Mouse (Mus musculus) heart, embryonic 16.5 days (tissue): ENCODE measurements around the gene Rbm14. TPM values are rescaled to one million over a fixed set of nuclear protein-coding genes. Genes with fewer than 3 reads are reported as not detected.
A peak's percentile ranks its signal among the peaks of the same experiment; 100 is the strongest.
"Not testable (repeated sequence)": the region's sequence is repeated elsewhere in the genome, so short reads cannot be mapped to it uniquely, and the experiment has no call there.

Experiments
- ATAC-seq: fragments of 200-750 bp; cut with Nextera tagmentation; replicated peaks from 2 replicates; pipeline ENCODE4 v1.8.0; 2017; ENCODE audit warnings: moderate number of reproducible peaks; ENCODE audit not compliant: insufficient read depth, low FRiP score; ENCODE audit errors: extremely low read depth
- H3K27ac ChIP-seq: fragments of 300-500 bp; sonication (generic); 2 replicates; pipeline ENCODE4 v1.5.1; 2014; ENCODE audit warnings: mild to moderate bottlenecking, low read length, control low read depth, moderate library complexity
- H3K27me3 ChIP-seq: fragments of 300-500 bp; sonication (generic); 2 replicates; pipeline ENCODE4 v1.6.1; 2014; ENCODE audit warnings: low read length, mixed read lengths; ENCODE audit not compliant: control insufficient read depth, insufficient read depth
- H3K36me3 ChIP-seq: fragments of 300-500 bp; sonication (generic); 2 replicates; pipeline ENCODE4 v1.6.1; 2014; ENCODE audit not compliant: control insufficient read depth, insufficient read depth
- H3K4me1 ChIP-seq: fragments of 300-500 bp; sonication (generic); 2 replicates; pipeline ENCODE4 v1.6.1; 2014; ENCODE audit warnings: low read length, mixed read lengths; ENCODE audit not compliant: control insufficient read depth, insufficient read depth
- H3K4me2 ChIP-seq: fragments of 300-500 bp; sonication (generic); 2 replicates; pipeline ENCODE4 v1.6.1; 2014; ENCODE audit warnings: low read depth, mild to moderate bottlenecking, control low read depth, low read length
- H3K4me3 ChIP-seq: fragments of 300-500 bp; sonication (generic); 2 replicates; pipeline ENCODE4 v1.5.1; 2014; ENCODE audit warnings: mild to moderate bottlenecking, control low read depth, low read length
- H3K9ac ChIP-seq: fragments of 300-500 bp; sonication (generic); 2 replicates; pipeline ENCODE4 v1.6.1; 2014; ENCODE audit warnings: low read length, control low read depth
- H3K9me3 ChIP-seq: fragments of 300-500 bp; sonication (generic); replicated peaks from 2 replicates; pipeline ENCODE4 v1.6.1; 2016; ENCODE audit warnings: low read length; ENCODE audit not compliant: control insufficient read depth
- whole genome bisulfite sequencing: fragments of 180-500 bp; shearing (Covaris S2); extraction: QIAGEN DNeasy Blood & Tissue Kit; methylation state at CpG from one replicate; pipeline ENCODE4 v1.1.7; 2014; 5-methylcytosine and 5-hydroxymethylcytosine counted together
- polyA plus RNA-seq: library from polyadenylated mRNA; unstranded; fragments of >200 nt; fragmentation: Nextera tagmentation; extraction: Ambion mirVana; gene quantifications from 2 replicates; pipeline ENCODE4 v1.2.1, GENCODE M21; 2015

Rbm14 gene
- polyA plus RNA-seq, 1 experiment from 2014 or later, result 55.3 TPM

DNA sequence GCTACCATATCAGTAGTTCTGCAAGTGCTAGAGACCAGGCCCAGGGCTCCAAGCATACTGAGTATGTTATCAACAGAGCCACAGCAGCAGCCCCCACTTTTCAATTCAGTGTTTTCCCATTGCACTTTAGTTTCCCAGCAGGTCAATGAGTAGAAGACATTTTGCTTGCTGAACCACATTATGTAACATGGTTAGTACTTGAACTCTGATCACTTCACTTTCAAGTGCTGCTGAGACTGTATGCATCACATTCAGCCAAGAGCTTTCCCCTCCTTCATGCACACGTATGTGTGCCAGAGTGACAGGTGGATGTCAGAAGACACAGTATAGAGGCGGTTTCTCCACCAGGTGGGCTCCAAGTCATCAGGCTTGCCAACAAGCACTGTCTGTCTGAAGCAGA, 28.5 kb downstream of the Rbm14 start:
- no peaks in the 10 kb centered on the region for H3K9me3 ChIP-seq
- no peak overlapping the region for H3K4me2 ChIP-seq
- no peaks in the 10 kb centered on the region for H3K27me3 ChIP-seq
- no peak overlapping the region for H3K9ac ChIP-seq
- H3K27ac ChIP-seq, result no peak overlapping the region
- peaks cover 13% of the 10 kb centered on the region for H3K4me1 ChIP-seq
- no peak for ATAC-seq
- 75% methylated on average over 2 of the region's 2 CpGs for WGBS
- H3K36me3 ChIP-seq, result peaks cover 30% of the 10 kb centered on the region
- H3K4me3 ChIP-seq, result no peak overlapping the region

DNA sequence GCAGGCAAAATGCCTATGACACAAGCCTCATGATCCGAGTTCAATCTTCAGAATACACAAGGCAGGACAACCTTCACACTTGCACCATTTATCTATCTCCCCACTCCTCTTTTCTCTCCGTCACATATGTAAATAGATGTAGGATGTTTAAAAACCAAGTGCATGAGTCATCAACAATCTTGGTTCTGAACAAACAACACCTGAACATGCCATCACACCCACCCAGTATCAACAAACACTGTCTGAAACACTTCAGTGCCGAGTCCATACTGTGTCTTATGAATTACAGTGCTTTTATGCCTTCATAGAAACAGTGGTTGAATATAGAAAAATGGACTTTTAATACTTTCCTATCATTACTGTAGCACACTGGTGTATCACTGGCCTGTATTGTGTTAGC, 38.6 kb downstream of the Rbm14 start:
- no peak for ATAC-seq
- no peaks in the 10 kb centered on the region for H3K27me3 ChIP-seq
- WGBS, result 78% methylated on average over 3 of the region's 3 CpGs
- no peak overlapping the region for H3K9ac ChIP-seq
- no peak overlapping the region for H3K4me3 ChIP-seq
- peaks cover 18% of the 10 kb centered on the region for H3K36me3 ChIP-seq
- H3K4me2 ChIP-seq, result no peak overlapping the region
- H3K27ac ChIP-seq, result no peak overlapping the region
- H3K4me1 ChIP-seq, result no peaks in the 10 kb centered on the region; the same call in 1 of the 2 replicates
- H3K9me3 ChIP-seq, result no peaks in the 10 kb centered on the region

DNA sequence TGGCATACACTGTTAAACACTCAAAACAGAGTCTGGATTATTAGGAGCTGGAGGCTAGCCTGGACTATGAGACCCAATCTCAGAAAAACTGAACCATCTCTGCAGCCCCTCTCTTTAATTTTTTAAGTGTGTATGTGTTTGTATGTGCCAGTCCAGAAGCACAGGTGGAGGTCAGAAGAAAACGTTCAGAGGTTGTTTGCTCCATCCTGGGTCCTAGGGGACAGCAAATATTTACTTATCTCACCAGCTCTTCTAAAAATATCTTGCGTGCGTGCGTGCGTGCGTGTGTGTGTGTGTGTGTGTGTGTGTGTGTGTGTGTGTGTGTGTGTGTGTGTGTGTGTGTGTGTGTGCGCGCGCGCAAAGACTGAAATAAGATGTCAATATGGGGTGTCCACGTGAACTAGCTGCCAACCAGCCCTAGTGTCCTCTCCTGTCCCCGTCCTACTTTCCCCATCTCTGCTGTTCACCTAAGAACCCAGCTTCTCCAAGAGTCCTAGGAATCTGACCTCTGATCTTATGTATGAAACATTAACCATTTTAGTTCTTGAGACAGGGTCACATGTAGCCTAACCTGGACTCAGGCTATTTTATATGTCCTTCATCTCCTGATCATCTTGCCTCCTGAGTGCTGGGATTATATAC, 43.8 kb downstream of the Rbm14 start:
- Histone ChIP-seq H3K9me3 (no peaks in the 10 kb centered on the region), H3K9ac (no peak overlapping the region), H3K27me3 (no peaks in the 10 kb centered on the region), H3K36me3 (peaks cover 29% of the 10 kb centered on the region), H3K4me2 (no peak overlapping the region), H3K27ac (no peak overlapping the region), H3K4me3 (no peak overlapping the region), H3K4me1 (peaks cover 2% of the 10 kb centered on the region)
- WGBS, result 51% methylated on average over 8 of the region's 12 CpGs
- ATAC-seq, result no peak

DNA sequence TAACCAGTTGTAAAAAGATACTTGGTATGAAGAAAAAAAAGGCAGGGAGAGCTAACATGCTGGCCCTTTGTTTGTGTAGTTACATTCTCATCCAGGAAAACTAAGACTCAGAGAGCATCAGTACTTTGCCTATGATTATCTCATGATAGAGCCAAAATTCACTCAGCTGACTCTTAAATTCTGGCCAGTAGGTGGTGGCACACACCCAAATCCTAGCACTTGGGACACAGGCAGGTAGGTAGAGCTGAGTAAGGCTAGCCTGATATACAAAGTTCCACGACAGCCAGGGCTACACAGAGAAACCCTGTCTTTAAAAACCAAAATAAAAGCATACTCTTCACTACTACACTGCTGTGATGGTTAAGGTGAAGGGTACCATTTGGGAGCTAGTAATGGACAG, 48.6 kb downstream of the Rbm14 start:
- 63% methylated on average over 1 of the region's 1 CpGs for WGBS
- no peak overlapping the region for H3K9ac ChIP-seq
- no peaks in the 10 kb centered on the region for H3K9me3 ChIP-seq
- no peaks in the 10 kb centered on the region for H3K27me3 ChIP-seq
- peaks cover 7% of the 10 kb centered on the region for H3K4me1 ChIP-seq
- ATAC-seq, result no peak
- H3K27ac ChIP-seq, result no peak overlapping the region
- H3K4me2 ChIP-seq, result no peak overlapping the region
- H3K36me3 ChIP-seq, result peaks cover 24% of the 10 kb centered on the region
- no peak overlapping the region for H3K4me3 ChIP-seq

DNA sequence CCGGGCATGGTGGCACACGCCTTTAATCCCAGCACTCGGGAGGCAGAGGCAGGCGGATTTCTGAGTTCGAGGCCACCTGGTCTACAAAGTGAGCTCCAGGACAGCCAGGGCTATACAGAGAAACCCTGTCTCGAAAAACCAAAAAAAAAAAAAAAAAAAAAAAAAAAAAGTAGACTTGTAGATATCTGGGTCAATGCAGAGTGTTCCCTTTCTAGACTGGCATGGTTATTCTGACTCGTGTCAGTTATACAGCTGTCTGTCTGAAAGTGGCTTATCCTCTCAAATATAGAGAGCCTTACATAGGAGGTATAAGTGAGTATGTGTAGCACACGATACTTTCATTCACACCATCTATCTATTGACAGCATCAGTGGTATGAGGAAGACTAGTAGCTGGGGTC, 50.9 kb downstream of the Rbm14 start:
- not testable (repeated sequence) for H3K9ac ChIP-seq, H3K4me3 ChIP-seq, H3K27me3 ChIP-seq, H3K27ac ChIP-seq, ATAC-seq, H3K4me1 ChIP-seq, H3K4me2 ChIP-seq, H3K9me3 ChIP-seq
- peaks cover 21% of the 10 kb centered on the region for H3K36me3 ChIP-seq
- WGBS, result 81% methylated on average over 8 of the region's 8 CpGs

DNA sequence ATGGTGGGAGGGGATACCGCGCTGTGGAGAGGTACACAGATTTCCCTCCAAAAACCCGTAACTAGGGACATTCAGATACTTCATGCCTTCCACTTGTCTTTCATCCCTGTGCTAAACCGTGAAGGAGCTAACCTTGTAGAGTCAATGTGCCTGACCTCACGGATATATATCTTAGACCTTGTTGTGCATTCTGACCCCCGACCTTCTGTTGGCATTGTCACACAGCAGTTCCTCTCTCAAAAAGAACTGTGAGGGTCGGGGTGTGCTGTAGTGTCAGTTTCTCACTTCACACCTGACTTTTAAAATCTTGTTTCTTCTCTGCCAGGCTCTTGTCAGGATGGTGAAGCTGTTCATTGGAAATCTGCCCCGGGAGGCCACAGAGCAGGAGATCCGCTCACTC, 54.5 kb downstream of the Rbm14 start:
- Histone ChIP-seq H3K9me3 (no peaks in the 10 kb centered on the region), H3K27ac (peak overlapping the region; percentile 97), H3K4me1 (peaks cover 12% of the 10 kb centered on the region), H3K36me3 (peaks cover 3% of the 10 kb centered on the region; the same call in 1 of the 2 replicates), H3K4me3 (peak overlapping the region; percentile 91), H3K9ac (peak overlapping the region; percentile 91), H3K4me2 (peak overlapping the region; percentile 90), H3K27me3 (no peaks in the 10 kb centered on the region)
- 3% methylated on average over 9 of the region's 9 CpGs for WGBS
- ATAC-seq, result no peak

DNA sequence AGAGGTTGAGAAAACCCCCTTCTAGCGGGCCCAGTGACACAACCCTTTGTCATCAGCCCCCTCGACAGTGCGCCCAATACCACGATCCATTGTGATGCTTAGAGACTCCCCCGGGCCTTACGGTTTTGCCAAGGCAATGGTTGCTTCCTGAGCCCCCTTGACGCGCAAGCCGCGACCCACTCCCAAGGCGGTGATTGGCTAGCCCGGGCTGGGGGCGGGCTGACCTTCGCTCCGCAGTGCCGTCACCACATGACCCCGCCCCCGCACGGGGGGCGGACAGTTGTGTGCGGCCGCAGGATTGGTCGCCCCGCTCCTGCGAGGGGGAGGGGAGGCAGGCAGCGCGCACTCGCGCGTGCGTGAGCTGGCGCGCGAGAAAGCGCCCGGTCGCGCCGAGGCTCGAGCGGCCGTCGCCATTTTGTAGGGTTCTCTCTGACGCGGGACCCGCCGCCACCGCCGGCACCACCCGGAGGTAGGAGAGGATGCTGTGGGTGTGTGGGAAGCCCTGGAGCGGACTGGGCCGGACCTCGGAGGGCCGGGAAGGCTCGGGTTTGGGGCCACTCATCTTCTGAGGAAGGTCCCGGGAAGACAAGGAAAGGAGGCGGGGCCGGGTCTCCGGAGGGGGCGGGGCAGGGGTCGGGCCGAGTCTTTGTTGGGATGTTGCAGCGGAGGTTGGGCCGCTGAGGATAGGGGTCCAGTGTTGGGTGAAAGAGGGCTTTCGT, 55.1 kb downstream of the Rbm14 start, which contains the start of gene Rbm4b:
Gene Rbm4b (plus strand): TSS at position 305 of the 719 bp plus-strand sequence.
- peaks cover 12% of the 10 kb centered on the region for H3K4me1 ChIP-seq
- no peaks in the 10 kb centered on the region for H3K9me3 ChIP-seq
- no peaks in the 10 kb centered on the region for H3K27me3 ChIP-seq
- H3K4me2 ChIP-seq, result peak within 1 kb of the TSS; percentile 90
- H3K36me3 ChIP-seq, result peaks cover 2% of the 10 kb centered on the region; the same call in 1 of the 2 replicates
- H3K27ac ChIP-seq, result peak within 1 kb of the TSS; percentile 97
- H3K4me3 ChIP-seq, result peak within 1 kb of the TSS; percentile 91
- peak; percentile 98 for ATAC-seq
- WGBS, result under 1% methylated on average over 62 of the region's 65 CpGs
- H3K9ac ChIP-seq, result peak within 1 kb of the TSS; percentile 91

DNA sequence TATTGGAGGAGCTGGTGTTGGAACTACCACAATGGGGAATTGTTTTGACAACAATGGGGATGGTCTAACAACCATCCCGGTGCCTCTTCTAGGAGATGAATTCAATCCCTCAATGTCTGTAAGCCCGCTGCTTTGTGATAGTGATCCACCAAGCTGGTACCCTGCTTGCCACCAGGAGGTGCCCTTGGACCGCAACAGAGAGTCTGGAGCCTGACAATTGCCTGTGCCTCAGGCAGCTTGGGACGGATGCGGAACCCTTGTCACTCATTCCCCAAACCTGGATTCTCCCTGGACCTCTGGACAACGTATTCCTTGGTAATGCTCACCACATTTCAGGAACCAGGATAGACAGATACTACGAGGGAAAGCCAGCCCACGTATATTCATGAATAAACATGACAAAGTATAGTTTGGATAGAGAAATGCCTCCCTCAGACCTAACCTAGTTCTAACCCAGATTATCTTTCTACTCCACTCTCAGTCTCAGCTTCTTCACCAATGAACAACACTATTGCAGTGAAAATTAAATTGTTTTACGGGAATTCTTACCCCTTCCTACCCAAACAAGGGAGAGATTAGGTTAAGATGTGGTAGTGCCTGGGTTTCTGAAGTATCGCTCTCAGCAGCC, 55.8 kb downstream of the Rbm14 start:
- peak overlapping the region; percentile 91 for H3K4me3 ChIP-seq
- 0% methylated on average over 10 of the region's 10 CpGs for WGBS
- peaks cover 2% of the 10 kb centered on the region; the same call in 1 of the 2 replicates for H3K36me3 ChIP-seq
- peak; percentile 78 for ATAC-seq
- no peaks in the 10 kb centered on the region for H3K27me3 ChIP-seq
- H3K4me2 ChIP-seq, result peak overlapping the region; percentile 79
- H3K27ac ChIP-seq, result peak overlapping the region; percentile 93
- peak overlapping the region; percentile 77 for H3K9ac ChIP-seq
- H3K9me3 ChIP-seq, result no peaks in the 10 kb centered on the region
- peaks cover 12% of the 10 kb centered on the region for H3K4me1 ChIP-seq
